Mouse (Mus musculus): ENCODE data around the gene Abo. TPM values are rescaled to one million over a fixed set of nuclear protein-coding genes. Genes with fewer than 3 reads are reported as not detected.
A peak's percentile ranks its signal among the peaks of the same experiment; 100 is the strongest.
"Not testable (repeated sequence)": the region's sequence is repeated elsewhere in the genome, so short reads cannot be mapped to it uniquely, and the experiment has no call there.

The Abo gene
- total and polyA plus RNA-seq, 2 experiments from 2014 or later = not detected

- Histone ChIP-seq H3K4me1 (ENCODE audit: insufficient read depth, low read length) (peaks cover 15% of the 10 kb centered on the region), H3K9me3 (ENCODE audit: low read length) (no peaks in the 10 kb centered on the region), H3K36me3 (ENCODE audit: insufficient read depth, low read length) (peaks cover 25% of the 10 kb centered on the region), H3K4me3 (ENCODE audit: low read depth, low read length) (no peak overlapping the region), H3K9ac (replicated peaks; ENCODE audit: low read length, poor library complexity, severe bottlenecking) (no peak overlapping the region), H3K4me2 (ENCODE audit: low read depth, low read length, poor library complexity, severe bottlenecking) (no peak overlapping the region), H3K27me3 (ENCODE audit: insufficient read depth, low read length) (no peaks in the 10 kb centered on the region), H3K27ac (ENCODE audit: low read depth, low read length) (no peak overlapping the region)
- TF ChIP-seq CTCF (IDR thresholded peaks at IDR 0.05) = no peak
- 92% methylated on average over 2 of the region's 2 CpGs for WGBS
- DNase-seq (ENCODE audit: low spot score) = no peak
- no peak for ATAC-seq (ENCODE audit: low FRiP score)
Measured at GRCm38 (mm10) chr2:26905936-26906335, 41.2 kb upstream of the Abo start.

- peak overlapping the region; percentile 83 for H3K27ac ChIP-seq (ENCODE audit: low read depth, low read length)
- no peak for TF ChIP-seq CTCF (IDR thresholded peaks at IDR 0.05)
- whole genome bisulfite sequencing = 10% methylated on average over 7 of the region's 7 CpGs
- H3K27me3 ChIP-seq (ENCODE audit: insufficient read depth, low read length) = no peaks in the 10 kb centered on the region
- peaks cover 9% of the 10 kb centered on the region; the same call in 1 of the 2 replicates for H3K4me1 ChIP-seq (ENCODE audit: insufficient read depth, low read length)
- H3K4me3 ChIP-seq (ENCODE audit: low read depth, low read length) = peak overlapping the region; percentile 80
- H3K36me3 ChIP-seq (ENCODE audit: insufficient read depth, low read length) = peaks cover 39% of the 10 kb centered on the region
- DNase-seq (ENCODE audit: low spot score) (no peak), ATAC-seq (ENCODE audit: low FRiP score) (no peak)
- H3K9ac ChIP-seq (replicated peaks; ENCODE audit: low read length, poor library complexity, severe bottlenecking) = peak overlapping the region; percentile 71
- H3K4me2 ChIP-seq (ENCODE audit: low read depth, low read length, poor library complexity, severe bottlenecking) = peak overlapping the region; percentile 71
- H3K9me3 ChIP-seq (ENCODE audit: low read length) = no peaks in the 10 kb centered on the region
Measured at GRCm38 (mm10) chr2:26903311-26903710, 38.5 kb upstream of the Abo start.

- peaks cover 9% of the 10 kb centered on the region; the same call in 1 of the 2 replicates for H3K4me1 ChIP-seq (ENCODE audit: insufficient read depth, low read length)
- DNase-seq (ENCODE audit: low spot score) (peak; percentile 98), ATAC-seq (ENCODE audit: low FRiP score) (peak; percentile 91)
- H3K4me2 ChIP-seq (ENCODE audit: low read depth, low read length, poor library complexity, severe bottlenecking) = peak within 1 kb of the TSS; percentile 71
- TF ChIP-seq CTCF (IDR thresholded peaks at IDR 0.05) = no peak
- no peaks in the 10 kb centered on the region for H3K9me3 ChIP-seq (ENCODE audit: low read length)
- H3K36me3 ChIP-seq (ENCODE audit: insufficient read depth, low read length) = peaks cover 41% of the 10 kb centered on the region
- under 1% methylated on average over 41 of the region's 41 CpGs for WGBS
- no peaks in the 10 kb centered on the region for H3K27me3 ChIP-seq (ENCODE audit: insufficient read depth, low read length)
- peak within 1 kb of the TSS; percentile 80 for H3K4me3 ChIP-seq (ENCODE audit: low read depth, low read length)
- H3K9ac ChIP-seq (replicated peaks; ENCODE audit: low read length, poor library complexity, severe bottlenecking) = peak within 1 kb of the TSS; percentile 71
- peak within 1 kb of the TSS; percentile 83 for H3K27ac ChIP-seq (ENCODE audit: low read depth, low read length)
Measured at GRCm38 (mm10) chr2:26902467-26903220, 37.9 kb upstream of the Abo start, which contains the start of gene Surf6. Gene Surf6, minus strand, starts transcription at chr2:26902879.

- Histone ChIP-seq H3K4me1 (ENCODE audit: insufficient read depth, low read length) (peaks cover 9% of the 10 kb centered on the region; the same call in 1 of the 2 replicates), H3K27ac (ENCODE audit: low read depth, low read length) (peak overlapping the region; percentile 83), H3K27me3 (ENCODE audit: insufficient read depth, low read length) (no peaks in the 10 kb centered on the region), H3K4me3 (ENCODE audit: low read depth, low read length) (peak overlapping the region; percentile 80), H3K9me3 (ENCODE audit: low read length) (no peaks in the 10 kb centered on the region), H3K36me3 (ENCODE audit: insufficient read depth, low read length) (peaks cover 39% of the 10 kb centered on the region), H3K4me2 (ENCODE audit: low read depth, low read length, poor library complexity, severe bottlenecking) (peak overlapping the region; percentile 71), H3K9ac (replicated peaks; ENCODE audit: low read length, poor library complexity, severe bottlenecking) (peak overlapping the region; percentile 71)
- DNase-seq (ENCODE audit: low spot score) = no peak
- 13% methylated on average over 7 of the region's 7 CpGs for WGBS
- no peak for ATAC-seq (ENCODE audit: low FRiP score)
- no peak for TF ChIP-seq CTCF (IDR thresholded peaks at IDR 0.05)
Measured at GRCm38 (mm10) chr2:26901834-26902400, 37.1 kb upstream of the Abo start.

DNA sequence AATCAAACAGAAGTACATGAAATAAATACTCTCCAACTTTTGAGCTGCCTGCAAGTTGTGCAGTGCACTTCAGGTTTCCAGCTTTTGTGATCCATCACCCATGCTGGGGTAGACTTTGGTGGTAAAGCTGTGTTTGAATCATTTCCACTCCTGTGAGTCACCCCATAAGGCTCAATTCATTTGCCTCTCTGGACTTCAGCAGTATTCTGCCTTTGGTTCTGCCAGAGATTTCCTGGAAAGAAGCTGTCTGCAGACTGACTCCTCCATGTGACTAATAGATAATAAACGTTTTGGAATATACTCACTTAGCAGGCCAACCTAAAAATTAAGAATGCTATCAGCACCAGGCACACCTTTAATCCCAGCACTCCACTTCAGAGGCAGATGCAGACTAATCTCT is 36.0 kb upstream of the Abo start:
- WGBS = 79% methylated on average over 1 of the region's 1 CpGs
- Histone ChIP-seq H3K4me2 (ENCODE audit: low read depth, low read length, poor library complexity, severe bottlenecking) (no peak overlapping the region), H3K9me3 (ENCODE audit: low read length) (no peaks in the 10 kb centered on the region), H3K27me3 (ENCODE audit: insufficient read depth, low read length) (no peaks in the 10 kb centered on the region), H3K4me3 (ENCODE audit: low read depth, low read length) (no peak overlapping the region), H3K4me1 (ENCODE audit: insufficient read depth, low read length) (peaks cover 9% of the 10 kb centered on the region; the same call in 1 of the 2 replicates), H3K9ac (replicated peaks; ENCODE audit: low read length, poor library complexity, severe bottlenecking) (no peak overlapping the region), H3K27ac (ENCODE audit: low read depth, low read length) (no peak overlapping the region), H3K36me3 (ENCODE audit: insufficient read depth, low read length) (peaks cover 28% of the 10 kb centered on the region)
- ATAC-seq (ENCODE audit: low FRiP score) (no peak), DNase-seq (ENCODE audit: low spot score) (no peak)
- TF ChIP-seq CTCF (IDR thresholded peaks at IDR 0.05) = no peak

- Histone ChIP-seq H3K4me1 (ENCODE audit: insufficient read depth, low read length) (no peaks in the 10 kb centered on the region), H3K27me3 (ENCODE audit: insufficient read depth, low read length) (no peaks in the 10 kb centered on the region), H3K4me2 (ENCODE audit: low read depth, low read length, poor library complexity, severe bottlenecking) (no peak overlapping the region), H3K9me3 (ENCODE audit: low read length) (no peaks in the 10 kb centered on the region), H3K9ac (replicated peaks; ENCODE audit: low read length, poor library complexity, severe bottlenecking) (no peak overlapping the region), H3K4me3 (ENCODE audit: low read depth, low read length) (no peak overlapping the region), H3K27ac (ENCODE audit: low read depth, low read length) (no peak overlapping the region), H3K36me3 (ENCODE audit: insufficient read depth, low read length) (peaks cover 44% of the 10 kb centered on the region)
- no peak for DNase-seq (ENCODE audit: low spot score)
- peak; percentile 37; the same call in 1 of the 2 replicates for TF ChIP-seq CTCF (IDR thresholded peaks at IDR 0.05)
- 92% methylated on average over 4 of the region's 4 CpGs for WGBS
- no peak for ATAC-seq (ENCODE audit: low FRiP score)
Measured at GRCm38 (mm10) chr2:26895898-26896297, 31.1 kb upstream of the Abo start.

DNA sequence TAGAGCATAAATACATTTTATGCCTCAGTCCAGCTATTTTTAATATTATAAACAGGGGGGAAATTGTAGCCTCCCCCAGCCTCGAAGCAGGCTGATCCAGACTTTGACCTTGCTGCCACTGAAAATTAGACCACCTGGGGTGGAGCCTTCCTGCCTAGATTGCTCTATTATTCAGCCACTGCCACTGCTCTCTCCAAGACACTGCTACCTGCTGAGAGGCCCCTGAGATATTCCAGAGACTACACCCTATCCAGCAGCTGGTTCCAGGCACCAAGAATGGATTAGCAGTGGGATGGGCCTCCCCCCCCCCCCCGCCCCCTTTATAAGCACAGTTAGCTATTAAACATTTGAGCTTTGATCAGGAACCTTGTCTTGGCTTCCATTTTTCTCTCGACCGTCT is 21.4 kb upstream of the Abo start:
- H3K4me3 ChIP-seq (ENCODE audit: low read depth, low read length); H3K27ac ChIP-seq (ENCODE audit: low read depth, low read length); H3K4me2 ChIP-seq (ENCODE audit: low read depth, low read length, poor library complexity, severe bottlenecking); H3K9me3 ChIP-seq (ENCODE audit: low read length); H3K4me1 ChIP-seq (ENCODE audit: insufficient read depth, low read length); DNase-seq (ENCODE audit: low spot score); H3K27me3 ChIP-seq (ENCODE audit: insufficient read depth, low read length); ATAC-seq (ENCODE audit: low FRiP score); H3K9ac ChIP-seq (replicated peaks; ENCODE audit: low read length, poor library complexity, severe bottlenecking): not testable (repeated sequence)
- H3K36me3 ChIP-seq (ENCODE audit: insufficient read depth, low read length) = peaks cover 15% of the 10 kb centered on the region
- WGBS = 47% methylated on average over 4 of the region's 4 CpGs

- 82% methylated on average over 2 of the region's 2 CpGs for WGBS
- not testable (repeated sequence) for H3K27me3 ChIP-seq (ENCODE audit: insufficient read depth, low read length); H3K9me3 ChIP-seq (ENCODE audit: low read length); DNase-seq (ENCODE audit: low spot score); H3K4me2 ChIP-seq (ENCODE audit: low read depth, low read length, poor library complexity, severe bottlenecking); H3K36me3 ChIP-seq (ENCODE audit: insufficient read depth, low read length); H3K9ac ChIP-seq (replicated peaks; ENCODE audit: low read length, poor library complexity, severe bottlenecking); H3K27ac ChIP-seq (ENCODE audit: low read depth, low read length); ATAC-seq (ENCODE audit: low FRiP score); H3K4me1 ChIP-seq (ENCODE audit: insufficient read depth, low read length); H3K4me3 ChIP-seq (ENCODE audit: low read depth, low read length)
Measured at GRCm38 (mm10) chr2:26885541-26885940, 20.8 kb upstream of the Abo start.

All from midbrain, postnatal 0 days (tissue).